Mouse (Mus musculus): ENCODE results near the gene Gabbr2. TPM values are rescaled to one million over a fixed set of nuclear protein-coding genes. Genes with fewer than 3 reads are reported as not detected.

Gabbr2 gene
- polyA plus RNA-seq, 1 experiment: not detected

- Histone ChIP-seq H3K4me1 (ENCODE audit: control insufficient read depth, insufficient read depth, low read length) (peaks cover 8% of the 10 kb centered on the region), H3K27ac (ENCODE audit: insufficient read depth, low read length) (peak overlapping the region; percentile 70), H3K9me3 (replicated peaks; ENCODE audit: control insufficient read depth, insufficient read depth, low read length, poor library complexity, severe bottlenecking) (no peaks in the 10 kb centered on the region), H3K36me3 (ENCODE audit: control insufficient read depth, insufficient read depth, low read length, poor library complexity, severe bottlenecking) (no peaks in the 10 kb centered on the region), H3K4me3 (ENCODE audit: low read depth, low read length) (no peak overlapping the region), H3K9ac (ENCODE audit: low read depth, poor library complexity, severe bottlenecking) (no peak overlapping the region), H3K27me3 (ENCODE audit: control insufficient read depth, insufficient read depth, low read length, poor library complexity, severe bottlenecking) (no peaks in the 10 kb centered on the region)
- TF ChIP-seq POLR2A (IDR thresholded peaks at IDR 0.05; ENCODE audit: insufficient read depth, low read length) (no peak), EP300 (IDR thresholded peaks at IDR 0.05; ENCODE audit: insufficient read depth, low read depth, low read length) (peak; percentile 84), CTCF (IDR thresholded peaks at IDR 0.05; ENCODE audit: low read depth, low read length) (no peak)
Measured at GRCm38 (mm10) chr4:46668620-46669019, 323.1 kb downstream of the Gabbr2 start.

GRCm38 (mm10) chr4:46666420-46666819, 325.3 kb downstream of the Gabbr2 start:
- Histone ChIP-seq H3K4me1 (ENCODE audit: control insufficient read depth, insufficient read depth, low read length) (peaks cover 15% of the 10 kb centered on the region), H3K27ac (ENCODE audit: insufficient read depth, low read length) (peak overlapping the region; percentile 99)
- TF ChIP-seq POLR2A (IDR thresholded peaks at IDR 0.05; ENCODE audit: insufficient read depth, low read length): no peak
- no peak for TF ChIP-seq EP300 (IDR thresholded peaks at IDR 0.05; ENCODE audit: insufficient read depth, low read depth, low read length)
- no peak for TF ChIP-seq CTCF (IDR thresholded peaks at IDR 0.05; ENCODE audit: low read depth, low read length)

GRCm38 (mm10) chr4:46665371-46665774, 326.3 kb downstream of the Gabbr2 start:
- peak overlapping the region; percentile 99 for H3K27ac ChIP-seq (ENCODE audit: insufficient read depth, low read length)
- TF ChIP-seq EP300 (IDR thresholded peaks at IDR 0.05; ENCODE audit: insufficient read depth, low read depth, low read length): peak; percentile 90
- no peak for TF ChIP-seq POLR2A (IDR thresholded peaks at IDR 0.05; ENCODE audit: insufficient read depth, low read length)
- H3K9ac ChIP-seq (ENCODE audit: low read depth, poor library complexity, severe bottlenecking): peak overlapping the region; percentile 64
- H3K4me1 ChIP-seq (ENCODE audit: control insufficient read depth, insufficient read depth, low read length): peaks cover 15% of the 10 kb centered on the region
- H3K27me3 ChIP-seq (ENCODE audit: control insufficient read depth, insufficient read depth, low read length, poor library complexity, severe bottlenecking): no peaks in the 10 kb centered on the region
- peak overlapping the region; percentile 59 for H3K4me3 ChIP-seq (ENCODE audit: low read depth, low read length)
- H3K36me3 ChIP-seq (ENCODE audit: control insufficient read depth, insufficient read depth, low read length, poor library complexity, severe bottlenecking): no peaks in the 10 kb centered on the region
- no peaks in the 10 kb centered on the region for H3K9me3 ChIP-seq (replicated peaks; ENCODE audit: control insufficient read depth, insufficient read depth, low read length, poor library complexity, severe bottlenecking)

More at GRCm38 (mm10) chr4:46666420-46666819, 325.3 kb downstream of the Gabbr2 start:
- Histone ChIP-seq H3K27me3 (ENCODE audit: control insufficient read depth, insufficient read depth, low read length, poor library complexity, severe bottlenecking) (no peaks in the 10 kb centered on the region), H3K9me3 (replicated peaks; ENCODE audit: control insufficient read depth, insufficient read depth, low read length, poor library complexity, severe bottlenecking) (no peaks in the 10 kb centered on the region), H3K4me3 (ENCODE audit: low read depth, low read length) (peak overlapping the region; percentile 36), H3K36me3 (ENCODE audit: control insufficient read depth, insufficient read depth, low read length, poor library complexity, severe bottlenecking) (no peaks in the 10 kb centered on the region), H3K9ac (ENCODE audit: low read depth, poor library complexity, severe bottlenecking) (peak overlapping the region; percentile 64)

GRCm38 (mm10) chr4:46664123-46665009, 327.3 kb downstream of the Gabbr2 start:
- Histone ChIP-seq H3K9me3 (replicated peaks; ENCODE audit: control insufficient read depth, insufficient read depth, low read length, poor library complexity, severe bottlenecking) (no peaks in the 10 kb centered on the region), H3K4me3 (ENCODE audit: low read depth, low read length) (peak overlapping the region; percentile 74), H3K36me3 (ENCODE audit: control insufficient read depth, insufficient read depth, low read length, poor library complexity, severe bottlenecking) (no peaks in the 10 kb centered on the region), H3K4me1 (ENCODE audit: control insufficient read depth, insufficient read depth, low read length) (peaks cover 10% of the 10 kb centered on the region), H3K27me3 (ENCODE audit: control insufficient read depth, insufficient read depth, low read length, poor library complexity, severe bottlenecking) (no peaks in the 10 kb centered on the region), H3K27ac (ENCODE audit: insufficient read depth, low read length) (peak overlapping the region; percentile 94), H3K9ac (ENCODE audit: low read depth, poor library complexity, severe bottlenecking) (peak overlapping the region; percentile 57)
- peak; percentile 53; the same call in 1 of the 2 replicates for TF ChIP-seq EP300 (IDR thresholded peaks at IDR 0.05; ENCODE audit: insufficient read depth, low read depth, low read length)
- TF ChIP-seq POLR2A (IDR thresholded peaks at IDR 0.05; ENCODE audit: insufficient read depth, low read length): peak; percentile 22
- no peak for TF ChIP-seq CTCF (IDR thresholded peaks at IDR 0.05; ENCODE audit: low read depth, low read length)

GRCm38 (mm10) chr4:46661433-46661832, 330.2 kb downstream of the Gabbr2 start:
- H3K27me3 ChIP-seq (ENCODE audit: control insufficient read depth, insufficient read depth, low read length, poor library complexity, severe bottlenecking): no peaks in the 10 kb centered on the region
- H3K4me3 ChIP-seq (ENCODE audit: low read depth, low read length): no peak overlapping the region
- H3K27ac ChIP-seq (ENCODE audit: insufficient read depth, low read length): no peak overlapping the region
- H3K36me3 ChIP-seq (ENCODE audit: control insufficient read depth, insufficient read depth, low read length, poor library complexity, severe bottlenecking): no peaks in the 10 kb centered on the region
- H3K9ac ChIP-seq (ENCODE audit: low read depth, poor library complexity, severe bottlenecking): no peak overlapping the region
- no peaks in the 10 kb centered on the region for H3K9me3 ChIP-seq (replicated peaks; ENCODE audit: control insufficient read depth, insufficient read depth, low read length, poor library complexity, severe bottlenecking)
- TF ChIP-seq POLR2A (IDR thresholded peaks at IDR 0.05; ENCODE audit: insufficient read depth, low read length): no peak
- TF ChIP-seq CTCF (IDR thresholded peaks at IDR 0.05; ENCODE audit: low read depth, low read length): no peak
- TF ChIP-seq EP300 (IDR thresholded peaks at IDR 0.05; ENCODE audit: insufficient read depth, low read depth, low read length): no peak
- peaks cover 8% of the 10 kb centered on the region for H3K4me1 ChIP-seq (ENCODE audit: control insufficient read depth, insufficient read depth, low read length)

- H3K36me3 ChIP-seq (ENCODE audit: control insufficient read depth, insufficient read depth, low read length, poor library complexity, severe bottlenecking): no peaks in the 10 kb centered on the region
- no peak overlapping the region for H3K4me3 ChIP-seq (ENCODE audit: low read depth, low read length)
- no peaks in the 10 kb centered on the region for H3K9me3 ChIP-seq (replicated peaks; ENCODE audit: control insufficient read depth, insufficient read depth, low read length, poor library complexity, severe bottlenecking)
- no peak overlapping the region for H3K27ac ChIP-seq (ENCODE audit: insufficient read depth, low read length)
- H3K4me1 ChIP-seq (ENCODE audit: control insufficient read depth, insufficient read depth, low read length): peaks cover 8% of the 10 kb centered on the region
- no peak overlapping the region for H3K9ac ChIP-seq (ENCODE audit: low read depth, poor library complexity, severe bottlenecking)
- TF ChIP-seq POLR2A (IDR thresholded peaks at IDR 0.05; ENCODE audit: insufficient read depth, low read length) (no peak), EP300 (IDR thresholded peaks at IDR 0.05; ENCODE audit: insufficient read depth, low read depth, low read length) (no peak), CTCF (IDR thresholded peaks at IDR 0.05; ENCODE audit: low read depth, low read length) (no peak)
- no peaks in the 10 kb centered on the region for H3K27me3 ChIP-seq (ENCODE audit: control insufficient read depth, insufficient read depth, low read length, poor library complexity, severe bottlenecking)
Measured at GRCm38 (mm10) chr4:46658946-46659345, 332.7 kb downstream of the Gabbr2 start.

Data from ES-Bruce4 (cell line).